Mouse (Mus musculus) MEL (cell line): ENCODE data around the gene Rrp8. TPM values are rescaled to one million over a fixed set of nuclear protein-coding genes. Genes with fewer than 3 reads are reported as not detected.

Experiments
- DNase-seq: peaks from one replicate; pipeline ENCODE4 v3.0.0; 2011; ENCODE audit warnings: low read depth, low spot score
- H3K27ac ChIP-seq: 2 replicates; pipeline ENCODE4 v1.5.1; 2012; ENCODE audit warnings: low read depth, mild to moderate bottlenecking, control low read depth, low read length, moderate library complexity; ENCODE audit not compliant: control insufficient read depth
- H3K27me3 ChIP-seq, 2 experiments: fragments of 150-350 bp in 1 of 2; sonication (generic) in 1 of 2; 2 replicates each; pipeline ENCODE4 v1.6.1; 2012; ENCODE audit warnings: low read length in 2 of 2, mild to moderate bottlenecking in 2 of 2, improper control_type of control experiment in 1 of 2, moderate library complexity in 1 of 2; ENCODE audit not compliant: insufficient read depth in 2 of 2, control insufficient read depth in 1 of 2
- H3K36me3 ChIP-seq, 2 experiments: 2 replicates each; pipeline ENCODE4 v1.6.1; 2012 to 2014; ENCODE audit warnings: low read length in 2 of 2, improper control_type of control experiment in 1 of 2, inconsistent platforms in 1 of 2, mild to moderate bottlenecking in 1 of 2; ENCODE audit not compliant: insufficient read depth in 2 of 2, control insufficient read depth in 1 of 2
- H3K4me1 ChIP-seq, 2 experiments: fragments of 150-350 bp in 1 of 2; sonication (generic) in 1 of 2; 2 replicates each; pipeline ENCODE4 v1.6.1; 2012; ENCODE audit warnings: low read length in 2 of 2, improper control_type of control experiment in 1 of 2, mild to moderate bottlenecking in 1 of 2; ENCODE audit not compliant: insufficient read depth in 2 of 2, control insufficient read depth in 1 of 2
- H3K4me3 ChIP-seq, 2 experiments: fragments of 150-350 bp in 1 of 2; sonication (generic) in 1 of 2; 2 replicates each; pipeline ENCODE4 v1.5.1; 2012; ENCODE audit warnings: low read depth in 2 of 2, low read length in 2 of 2, mild to moderate bottlenecking in 2 of 2, moderate library complexity in 2 of 2, control low read depth in 1 of 2, improper control_type of control experiment in 1 of 2; ENCODE audit not compliant: control insufficient read depth in 1 of 2, insufficient read depth in 1 of 2
- H3K79me2 ChIP-seq: 2 replicates; pipeline ENCODE4 v1.6.1; 2012; ENCODE audit warnings: mild to moderate bottlenecking, low read length, moderate library complexity; ENCODE audit not compliant: control insufficient read depth, poor library complexity, insufficient read depth
- H3K9ac ChIP-seq: 2 replicates; pipeline ENCODE4 v1.6.1; 2012; ENCODE audit warnings: low read depth, mild to moderate bottlenecking, control low read depth, low read length, moderate library complexity; ENCODE audit not compliant: control insufficient read depth, poor library complexity, severe bottlenecking
- H3K9me3 ChIP-seq: fragments of 150-350 bp; sonication (generic); replicated peaks from 2 replicates; pipeline ENCODE4 v1.6.1; 2012; ENCODE audit warnings: mild to moderate bottlenecking, low read length, improper control_type of control experiment, moderate library complexity; ENCODE audit not compliant: insufficient read depth
- BHLHE40 ChIP-seq: IDR thresholded peaks from 2 replicates; pipeline ENCODE4 v1.6.1; 2012; ENCODE audit warnings: low read depth, mild to moderate bottlenecking, inconsistent platforms, low read length, improper control_type of control experiment, borderline replicate concordance
- CHD1 ChIP-seq: IDR thresholded peaks from 2 replicates; pipeline ENCODE4 v1.6.1; 2012; ENCODE audit warnings: low read depth, mild to moderate bottlenecking, inconsistent platforms, low read length, improper control_type of control experiment
- CHD2 ChIP-seq: IDR thresholded peaks from 2 replicates; pipeline ENCODE4 v1.6.1; 2011; ENCODE audit warnings: low read length, improper control_type of control experiment
- E2F4 ChIP-seq: IDR thresholded peaks from 2 replicates; pipeline ENCODE4 v1.6.1; 2011; ENCODE audit warnings: low read depth, low read length, improper control_type of control experiment, borderline replicate concordance
- ELF1 ChIP-seq: IDR thresholded peaks from 2 replicates; pipeline ENCODE4 v1.6.1; 2014; ENCODE audit warnings: low read depth, mild to moderate bottlenecking, inconsistent platforms, low read length, improper control_type of control experiment, moderate library complexity
- ETS1 ChIP-seq: IDR thresholded peaks from 2 replicates; pipeline ENCODE4 v1.6.1; 2012; ENCODE audit warnings: low read depth, mild to moderate bottlenecking, inconsistent platforms, low read length, improper control_type of control experiment, moderate library complexity
- GABPA ChIP-seq: IDR thresholded peaks from 2 replicates; pipeline ENCODE4 v1.6.1; 2012; ENCODE audit warnings: low read depth, mild to moderate bottlenecking, inconsistent platforms, low read length, improper control_type of control experiment, moderate library complexity
- GATA1 ChIP-seq: IDR thresholded peaks from 2 replicates; pipeline ENCODE4 v1.6.1; 2011; ENCODE audit warnings: low read depth, low read length, improper control_type of control experiment
- HCFC1 ChIP-seq: IDR thresholded peaks from 2 replicates; pipeline ENCODE4 v1.6.1; 2012; ENCODE audit warnings: low read depth, mild to moderate bottlenecking, inconsistent platforms, low read length, improper control_type of control experiment, moderate library complexity
- MAX ChIP-seq: IDR thresholded peaks from 2 replicates; pipeline ENCODE4 v1.6.1; 2011; ENCODE audit warnings: low read length, improper control_type of control experiment
- MEF2A ChIP-seq: IDR thresholded peaks from 2 replicates; pipeline ENCODE4 v1.6.1; 2014; ENCODE audit warnings: low read depth, mild to moderate bottlenecking, inconsistent platforms, low read length, improper control_type of control experiment; ENCODE audit not compliant: poor library complexity, insufficient replicate concordance, severe bottlenecking; ENCODE audit errors: extremely low read depth
- MXI1 ChIP-seq: IDR thresholded peaks from 2 replicates; pipeline ENCODE4 v1.6.1; 2011; ENCODE audit warnings: mild to moderate bottlenecking, low read depth, low read length, improper control_type of control experiment
- MYB ChIP-seq: IDR thresholded peaks from 2 replicates; pipeline ENCODE4 v1.6.1; 2011; ENCODE audit warnings: mild to moderate bottlenecking, low read depth, low read length, improper control_type of control experiment
- MYC ChIP-seq: IDR thresholded peaks from 2 replicates; pipeline ENCODE4 v1.6.1; 2011; ENCODE audit warnings: low read depth, mild to moderate bottlenecking, low read length, improper control_type of control experiment, moderate library complexity
- NRF1 ChIP-seq: IDR thresholded peaks from 2 replicates; pipeline ENCODE4 v1.6.1; 2014; ENCODE audit warnings: low read depth, mild to moderate bottlenecking, inconsistent platforms, low read length, improper control_type of control experiment, moderate library complexity; ENCODE audit not compliant: poor library complexity, insufficient read depth, severe bottlenecking
- POLR2A ChIP-seq, 2 experiments: IDR thresholded peaks; 2 replicates each; pipeline ENCODE4 v1.6.1; 2011 to 2012; ENCODE audit warnings: low read length in 2 of 2, mild to moderate bottlenecking in 2 of 2, control low read depth in 1 of 2, improper control_type of control experiment in 1 of 2, low read depth in 1 of 2, moderate library complexity in 1 of 2; ENCODE audit not compliant: control insufficient read depth in 1 of 2, insufficient read depth in 1 of 2, poor library complexity in 1 of 2
- POLR2AphosphoS2 ChIP-seq: IDR thresholded peaks from 2 replicates; pipeline ENCODE4 v1.6.1; 2011; ENCODE audit warnings: low read length, improper control_type of control experiment
- POLR2AphosphoS5 ChIP-seq: IDR thresholded peaks from 2 replicates; pipeline ENCODE4 v1.6.1; 2012; ENCODE audit warnings: low read depth, borderline replicate concordance, mild to moderate bottlenecking, inconsistent platforms, low read length, moderate library complexity, mixed read lengths
- SIN3A ChIP-seq: IDR thresholded peaks from 2 replicates; pipeline ENCODE4 v1.6.1; 2012; ENCODE audit warnings: low read length, improper control_type of control experiment, inconsistent platforms
- USF2 ChIP-seq, 2 experiments: IDR thresholded peaks; 2 replicates each; pipeline ENCODE4 v1.6.1; 2011 to 2012; ENCODE audit warnings: improper control_type of control experiment in 2 of 2, low read length in 2 of 2, borderline replicate concordance in 1 of 2, inconsistent platforms in 1 of 2, low read depth in 1 of 2, mild to moderate bottlenecking in 1 of 2; ENCODE audit not compliant: insufficient read depth in 1 of 2
- ZC3H11A ChIP-seq: IDR thresholded peaks from 2 replicates; pipeline ENCODE4 v1.6.1; 2012; ENCODE audit warnings: low read depth, mild to moderate bottlenecking, inconsistent platforms, low read length, improper control_type of control experiment
- polyA plus RNA-seq, 2 experiments: library from polyadenylated mRNA; stranded (reverse) in 1 of 2; unstranded in 1 of 2; fragments of >175 nt in 1 of 2; fragments of >200 nt in 1 of 2; gene quantifications; 2 replicates each; pipeline versions ENCODE4 v1.2.1 to v1.2.4; 2012; ENCODE audit warnings: low replicate concordance in 2 of 2, low read depth in 1 of 2; ENCODE audit not compliant: insufficient read length in 2 of 2, insufficient read depth in 1 of 2, missing spikeins in 1 of 2
- total RNA-seq: library from RNA; depleted of rRNA; stranded (reverse); fragments of 300-350 nt; gene quantifications from 2 replicates; pipeline ENCODE4 v1.2.3, GENCODE M21; 2012

Rrp8 gene
- total and polyA plus RNA-seq, 3 experiments: 54.2 to 66.9 TPM; not detected in 1

- H3K9ac ChIP-seq: no peak overlapping the region
- TF ChIP-seq GABPA: no peak
- no peak for TF ChIP-seq POLR2AphosphoS2
- no peak for TF ChIP-seq POLR2AphosphoS5
- TF ChIP-seq CHD1: no peak
- no peak for TF ChIP-seq USF2 (IDR thresholded peaks at IDR 0.05; ENCODE audit: borderline replicate concordance in 1 of 2, insufficient read depth in 1 of 2, low read depth in 1 of 2, low read length in 2 of 2)
- TF ChIP-seq NRF1: no peak
- TF ChIP-seq MEF2A: no peak
- TF ChIP-seq ZC3H11A: no peak
- TF ChIP-seq CHD2: no peak
- no peak for TF ChIP-seq SIN3A
- no peaks in the 10 kb centered on the region for H3K79me2 ChIP-seq
- H3K27ac ChIP-seq: no peak overlapping the region
- H3K36me3 ChIP-seq: no peaks in the 10 kb centered on the region
- H3K27me3 ChIP-seq: peaks cover 2 to 9% of the 10 kb centered on the region in 2 experiments; a peak in 3 of 4 replicates
- no peaks in the 10 kb centered on the region for H3K9me3 ChIP-seq
- no peak overlapping the region for H3K4me3 ChIP-seq
- no peak for DNase-seq
- no peaks in the 10 kb centered on the region for H3K4me1 ChIP-seq
Observed at GRCm38 (mm10) chr7:105769959-105770358, 32.8 kb upstream of the Rrp8 start.

- H3K36me3 ChIP-seq: no peaks in the 10 kb centered on the region
- no peaks in the 10 kb centered on the region for H3K4me1 ChIP-seq
- H3K27me3 ChIP-seq: peaks cover 2 to 7% of the 10 kb centered on the region in 2 experiments; a peak in 3 of 4 replicates
- TF ChIP-seq POLR2A (IDR thresholded peaks at IDR 0.05; ENCODE audit: control insufficient read depth in 1 of 2, insufficient read depth in 1 of 2, low read depth in 1 of 2, low read length in 2 of 2, poor library complexity in 1 of 2): no peak
- no peak for TF ChIP-seq ETS1
- TF ChIP-seq GABPA: no peak
- TF ChIP-seq BHLHE40: no peak
- no peak for TF ChIP-seq GATA1
- TF ChIP-seq ELF1: no peak
- TF ChIP-seq MYC: no peak
- TF ChIP-seq HCFC1: no peak
- no peak for TF ChIP-seq POLR2AphosphoS2
- TF ChIP-seq MXI1: no peak
- no peak for TF ChIP-seq E2F4
- no peak for TF ChIP-seq MAX
- TF ChIP-seq MYB: no peak
- H3K79me2 ChIP-seq: no peaks in the 10 kb centered on the region
- H3K4me3 ChIP-seq: no peak overlapping the region
- no peak overlapping the region for H3K9ac ChIP-seq
- H3K9me3 ChIP-seq: no peaks in the 10 kb centered on the region
- DNase-seq: no peak
- H3K27ac ChIP-seq: no peak overlapping the region
Observed at GRCm38 (mm10) chr7:105767729-105768165, 30.6 kb upstream of the Rrp8 start.
